Mouse (Mus musculus): ENCODE measurements around the gene Itpr3. TPM values are rescaled to one million over a fixed set of nuclear protein-coding genes. Genes with fewer than 3 reads are reported as not detected.
A peak's percentile ranks its signal among the peaks of the same experiment; 100 is the strongest.

The Itpr3 gene
- polyA plus RNA-seq, 1 experiment from 2014 or later: 0.45 TPM

- Histone ChIP-seq H3K4me2 (ENCODE audit: low read depth, low read length) (no peak overlapping the region), H3K4me1 (ENCODE audit: insufficient read depth) (peaks cover 2% of the 10 kb centered on the region; the same call in 1 of the 2 replicates), H3K36me3 (replicated peaks; ENCODE audit: insufficient read depth, low read length) (no peaks in the 10 kb centered on the region), H3K27me3 (ENCODE audit: insufficient read depth, low read length) (no peaks in the 10 kb centered on the region), H3K9ac (replicated peaks) (no peak overlapping the region), H3K27ac (ENCODE audit: low read depth) (0 out of 2 replicates have a peak overlapping the region, but pooled peaks have one; percentile 8), H3K4me3 (ENCODE audit: low read depth, low read length) (no peak overlapping the region), H3K9me3 (ENCODE audit: low read length) (no peaks in the 10 kb centered on the region)
- WGBS (ENCODE audit: insufficient replicate concordance): 73% methylated on average over 14 of the region's 14 CpGs
- ATAC-seq (no peak), DNase-seq (no peak)
- TF ChIP-seq EP300 (IDR thresholded peaks at IDR 0.05; ENCODE audit: low read depth): no peak
- TF ChIP-seq CTCF (IDR thresholded peaks at IDR 0.05; ENCODE audit: low read depth): no peak
Measured at GRCm38 (mm10) chr17:27048445-27049239, 8.5 kb upstream of the Itpr3 start.

- Histone ChIP-seq H3K27ac (ENCODE audit: low read depth) (no peak overlapping the region), H3K4me3 (ENCODE audit: low read depth, low read length) (no peak overlapping the region)
- 62% methylated on average over 5 of the region's 5 CpGs for WGBS (ENCODE audit: insufficient replicate concordance)
Measured at GRCm38 (mm10) chr17:27050853-27051252, 6.3 kb upstream of the Itpr3 start.

GRCm38 (mm10) chr17:27051514-27051913 lies 5.6 kb upstream of the Itpr3 start:
- H3K36me3 ChIP-seq (replicated peaks; ENCODE audit: insufficient read depth, low read length): no peaks in the 10 kb centered on the region
- H3K27ac ChIP-seq (ENCODE audit: low read depth): no peak overlapping the region
- no peaks in the 10 kb centered on the region for H3K9me3 ChIP-seq (ENCODE audit: low read length)
- no peak for TF ChIP-seq EP300 (IDR thresholded peaks at IDR 0.05; ENCODE audit: low read depth)
- no peak for TF ChIP-seq CTCF (IDR thresholded peaks at IDR 0.05; ENCODE audit: low read depth)
- H3K4me2 ChIP-seq (ENCODE audit: low read depth, low read length): peak overlapping the region; percentile 63
- DNase-seq (peak; percentile 79), ATAC-seq (peak; percentile 53)
- no peaks in the 10 kb centered on the region for H3K27me3 ChIP-seq (ENCODE audit: insufficient read depth, low read length)
- peaks cover 6% of the 10 kb centered on the region; the same call in 1 of the 2 replicates for H3K4me1 ChIP-seq (ENCODE audit: insufficient read depth)
- H3K4me3 ChIP-seq (ENCODE audit: low read depth, low read length): 0 out of 2 replicates have a peak overlapping the region, but pooled peaks have one; percentile 6
- H3K9ac ChIP-seq (replicated peaks): no peak overlapping the region; the same call in 1 of the 2 replicates
- 24% methylated on average over 10 of the region's 11 CpGs for WGBS (ENCODE audit: insufficient replicate concordance)

More at GRCm38 (mm10) chr17:27050853-27051252, 6.3 kb upstream of the Itpr3 start:
- no peak overlapping the region for H3K9ac ChIP-seq (replicated peaks)
- no peak for DNase-seq
- H3K9me3 ChIP-seq (ENCODE audit: low read length): no peaks in the 10 kb centered on the region
- 0 out of 2 replicates have a peak overlapping the region, but pooled peaks have one; percentile 63 for H3K4me2 ChIP-seq (ENCODE audit: low read depth, low read length)
- TF ChIP-seq CTCF (IDR thresholded peaks at IDR 0.05; ENCODE audit: low read depth) (no peak), EP300 (IDR thresholded peaks at IDR 0.05; ENCODE audit: low read depth) (no peak)
- peaks cover 3% of the 10 kb centered on the region; the same call in 1 of the 2 replicates for H3K4me1 ChIP-seq (ENCODE audit: insufficient read depth)
- ATAC-seq: no peak
- H3K27me3 ChIP-seq (ENCODE audit: insufficient read depth, low read length): no peaks in the 10 kb centered on the region
- no peaks in the 10 kb centered on the region for H3K36me3 ChIP-seq (replicated peaks; ENCODE audit: insufficient read depth, low read length)

GRCm38 (mm10) chr17:27056170-27056569 lies 934 bp upstream of the Itpr3 start:
- DNase-seq: peak; percentile 75
- peaks cover 16% of the 10 kb centered on the region for H3K4me1 ChIP-seq (ENCODE audit: insufficient read depth)
- H3K4me3 ChIP-seq (ENCODE audit: low read depth, low read length): peak overlapping the region; percentile 64
- peak overlapping the region; percentile 46 for H3K9ac ChIP-seq (replicated peaks)
- peaks cover 6% of the 10 kb centered on the region; the same call in 1 of the 2 replicates for H3K27me3 ChIP-seq (ENCODE audit: insufficient read depth, low read length)
- WGBS (ENCODE audit: insufficient replicate concordance): under 1% methylated on average over 13 of the region's 13 CpGs
- peak overlapping the region; percentile 84 for H3K27ac ChIP-seq (ENCODE audit: low read depth)
- H3K9me3 ChIP-seq (ENCODE audit: low read length): no peaks in the 10 kb centered on the region
- H3K36me3 ChIP-seq (replicated peaks; ENCODE audit: insufficient read depth, low read length): no peaks in the 10 kb centered on the region
- H3K4me2 ChIP-seq (ENCODE audit: low read depth, low read length): peak overlapping the region; percentile 98
- peak; percentile 47 for ATAC-seq
- TF ChIP-seq EP300 (IDR thresholded peaks at IDR 0.05; ENCODE audit: low read depth): no peak
- TF ChIP-seq CTCF (IDR thresholded peaks at IDR 0.05; ENCODE audit: low read depth): no peak

- H3K27ac ChIP-seq (ENCODE audit: low read depth): peak overlapping the region; percentile 84; the same call in 1 of the 2 replicates
- no peaks in the 10 kb centered on the region for H3K9me3 ChIP-seq (ENCODE audit: low read length)
- H3K9ac ChIP-seq (replicated peaks): peak overlapping the region; percentile 64
- 2% methylated on average over 24 of the region's 24 CpGs for WGBS (ENCODE audit: insufficient replicate concordance)
- peaks cover 6% of the 10 kb centered on the region; the same call in 1 of the 2 replicates for H3K27me3 ChIP-seq (ENCODE audit: insufficient read depth, low read length)
- no peak for TF ChIP-seq CTCF (IDR thresholded peaks at IDR 0.05; ENCODE audit: low read depth)
- H3K4me2 ChIP-seq (ENCODE audit: low read depth, low read length): peak overlapping the region; percentile 98
- peak overlapping the region; percentile 64 for H3K4me3 ChIP-seq (ENCODE audit: low read depth, low read length)
- DNase-seq: no peak
- peaks cover 13% of the 10 kb centered on the region for H3K4me1 ChIP-seq (ENCODE audit: insufficient read depth)
- ATAC-seq: no peak; the same call in 1 of the 2 replicates
- H3K36me3 ChIP-seq (replicated peaks; ENCODE audit: insufficient read depth, low read length): no peaks in the 10 kb centered on the region
Measured at GRCm38 (mm10) chr17:27057517-27058055, 482 bp downstream of the Itpr3 start.

- peaks cover 16% of the 10 kb centered on the region for H3K4me1 ChIP-seq (ENCODE audit: insufficient read depth)
- TF ChIP-seq EP300 (IDR thresholded peaks at IDR 0.05; ENCODE audit: low read depth) (no peak), CTCF (IDR thresholded peaks at IDR 0.05; ENCODE audit: low read depth) (no peak)
- H3K4me2 ChIP-seq (ENCODE audit: low read depth, low read length): no peak overlapping the region
- DNase-seq (no peak), ATAC-seq (no peak)
- no peak overlapping the region for H3K9ac ChIP-seq (replicated peaks)
- H3K36me3 ChIP-seq (replicated peaks; ENCODE audit: insufficient read depth, low read length): no peaks in the 10 kb centered on the region
- no peak overlapping the region for H3K27ac ChIP-seq (ENCODE audit: low read depth)
- peaks cover 6% of the 10 kb centered on the region; the same call in 1 of the 2 replicates for H3K27me3 ChIP-seq (ENCODE audit: insufficient read depth, low read length)
- 48% methylated on average over 8 of the region's 8 CpGs for WGBS (ENCODE audit: insufficient replicate concordance)
- no peak overlapping the region for H3K4me3 ChIP-seq (ENCODE audit: low read depth, low read length)
- H3K9me3 ChIP-seq (ENCODE audit: low read length): no peaks in the 10 kb centered on the region
Measured at GRCm38 (mm10) chr17:27060698-27061097, 3.6 kb downstream of the Itpr3 start.

Data from liver, postnatal 0 days (tissue).